Mouse (Mus musculus): ENCODE results near the gene AI413582.

- TF ChIP-seq CTCF (IDR thresholded peaks at IDR 0.05; ENCODE audit: control insufficient read depth, insufficient read depth, insufficient replicate concordance, low read depth, low read length) (no peak), POLR2A (IDR thresholded peaks at IDR 0.05; ENCODE audit: control insufficient read depth, low read depth, low read length) (no peak)
Observed at GRCm38 (mm10) chr17:27588231-27588630, 22.7 kb upstream of the AI413582 start.

All from testis, adult 2 months (tissue).